Mouse (Mus musculus) olfactory bulb, adult 2 months (tissue): ENCODE results near the gene Sprr1a.

ENCODE experiments used
- CTCF ChIP-seq: fragments of 200-500 bp; IDR thresholded peaks from 2 replicates; pipeline ENCODE4 v1.5.1; 2012; ENCODE audit warnings: low read depth, mild to moderate bottlenecking, low read length, moderate library complexity; ENCODE audit not compliant: insufficient read depth
- POLR2A ChIP-seq: fragments of 200-500 bp; IDR thresholded peaks from 2 replicates; pipeline ENCODE4 v1.6.1; 2012; ENCODE audit warnings: mild to moderate bottlenecking, low read depth, low read length, moderate library complexity; ENCODE audit not compliant: insufficient read depth

DNA sequence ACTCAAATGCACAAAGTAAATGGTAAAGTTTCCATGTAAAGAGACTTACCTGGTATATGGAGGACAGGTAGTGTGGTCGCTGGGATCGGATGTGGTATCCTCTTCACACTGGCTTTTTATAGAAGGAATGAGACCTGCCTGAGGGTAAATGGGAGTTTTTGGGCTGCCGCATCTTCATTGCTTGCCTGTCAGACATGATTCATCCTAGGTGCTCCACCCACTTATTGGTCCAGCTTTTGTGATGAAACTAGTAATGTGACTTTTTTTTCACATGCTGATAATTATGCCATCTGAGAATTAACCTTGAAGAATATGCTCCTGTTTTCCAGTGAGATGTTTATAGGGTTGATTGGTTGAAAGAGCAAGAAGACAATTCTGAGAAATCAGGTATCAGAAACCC lies 47.0 kb downstream of the Sprr1a start, which contains the start of gene Sprr1b:
- TF ChIP-seq CTCF (no peak), POLR2A (no peak)
